Mouse (Mus musculus): ENCODE data around the gene Med11.
A peak's percentile ranks its signal among the peaks of the same experiment; 100 is the strongest.

GRCm38 (mm10) chr11:70409594-70410296 lies 42.0 kb upstream of the Med11 start, which contains the start of gene Pelp1:
- TF ChIP-seq CTCF (IDR thresholded peaks at IDR 0.05; ENCODE audit: low read depth) (no peak), EP300 (optimal IDR thresholded peaks at IDR 0.05) (peak; percentile 51)

Data from stomach, postnatal 0 days (tissue).